Mouse (Mus musculus): ENCODE results near the gene Etl4. TPM values are rescaled to one million over a fixed set of nuclear protein-coding genes. Genes with fewer than 3 reads are reported as not detected.

Gene Etl4
- polyA plus RNA-seq, 1 experiment = not detected

- no peak overlapping the region for H3K4me3 ChIP-seq (replicated peaks)
- no peaks in the 10 kb centered on the region for H3K36me3 ChIP-seq (ENCODE audit: control insufficient read depth)
- H3K9me3 ChIP-seq (ENCODE audit: control insufficient read depth, low read length) = no peaks in the 10 kb centered on the region
- H3K27me3 ChIP-seq (ENCODE audit: control insufficient read depth) = no peaks in the 10 kb centered on the region
- no peak for TF ChIP-seq GATA1 (IDR thresholded peaks at IDR 0.05; ENCODE audit: low read length)
- no peak for TF ChIP-seq TAL1 (IDR thresholded peaks at IDR 0.05; ENCODE audit: low read length)
- no peaks in the 10 kb centered on the region for H3K4me1 ChIP-seq (ENCODE audit: control insufficient read depth)
These were observed 743.5 kb downstream of the Etl4 start for GRCm38 (mm10) chr2:20653116-20653515.

GRCm38 (mm10) chr2:20654058-20654457 lies 744.5 kb downstream of the Etl4 start:
- no peaks in the 10 kb centered on the region for H3K36me3 ChIP-seq (ENCODE audit: control insufficient read depth)
- TF ChIP-seq TAL1 (IDR thresholded peaks at IDR 0.05; ENCODE audit: low read length) (no peak), GATA1 (IDR thresholded peaks at IDR 0.05; ENCODE audit: low read length) (no peak)
- no peaks in the 10 kb centered on the region for H3K9me3 ChIP-seq (ENCODE audit: control insufficient read depth, low read length)
- H3K4me3 ChIP-seq (replicated peaks) = no peak overlapping the region
- no peaks in the 10 kb centered on the region for H3K27me3 ChIP-seq (ENCODE audit: control insufficient read depth)
- no peaks in the 10 kb centered on the region for H3K4me1 ChIP-seq (ENCODE audit: control insufficient read depth)

GRCm38 (mm10) chr2:20654598-20655340 lies 745.2 kb downstream of the Etl4 start:
- H3K4me1 ChIP-seq (ENCODE audit: control insufficient read depth) = no peaks in the 10 kb centered on the region
- H3K9me3 ChIP-seq (ENCODE audit: control insufficient read depth, low read length) = no peaks in the 10 kb centered on the region
- H3K4me3 ChIP-seq (replicated peaks) = no peak overlapping the region
- no peaks in the 10 kb centered on the region for H3K36me3 ChIP-seq (ENCODE audit: control insufficient read depth)
- TF ChIP-seq TAL1 (IDR thresholded peaks at IDR 0.05; ENCODE audit: low read length) = no peak
- TF ChIP-seq GATA1 (IDR thresholded peaks at IDR 0.05; ENCODE audit: low read length) = no peak
- H3K27me3 ChIP-seq (ENCODE audit: control insufficient read depth) = no peaks in the 10 kb centered on the region

- H3K4me3 ChIP-seq (replicated peaks) = no peak overlapping the region
- H3K36me3 ChIP-seq (ENCODE audit: control insufficient read depth) = no peaks in the 10 kb centered on the region
- no peaks in the 10 kb centered on the region for H3K9me3 ChIP-seq (ENCODE audit: control insufficient read depth, low read length)
- H3K4me1 ChIP-seq (ENCODE audit: control insufficient read depth) = no peaks in the 10 kb centered on the region
- no peak for TF ChIP-seq TAL1 (IDR thresholded peaks at IDR 0.05; ENCODE audit: low read length)
- TF ChIP-seq GATA1 (IDR thresholded peaks at IDR 0.05; ENCODE audit: low read length) = no peak
- H3K27me3 ChIP-seq (ENCODE audit: control insufficient read depth) = no peaks in the 10 kb centered on the region
These were observed 745.7 kb downstream of the Etl4 start for GRCm38 (mm10) chr2:20655341-20655612.

GRCm38 (mm10) chr2:20657856-20658255 lies 748.3 kb downstream of the Etl4 start:
- H3K4me1 ChIP-seq (ENCODE audit: control insufficient read depth) = no peaks in the 10 kb centered on the region
- TF ChIP-seq GATA1 (IDR thresholded peaks at IDR 0.05; ENCODE audit: low read length) (no peak), TAL1 (IDR thresholded peaks at IDR 0.05; ENCODE audit: low read length) (no peak)
- H3K9me3 ChIP-seq (ENCODE audit: control insufficient read depth, low read length) = no peaks in the 10 kb centered on the region
- H3K36me3 ChIP-seq (ENCODE audit: control insufficient read depth) = no peaks in the 10 kb centered on the region
- no peaks in the 10 kb centered on the region for H3K27me3 ChIP-seq (ENCODE audit: control insufficient read depth)
- H3K4me3 ChIP-seq (replicated peaks) = no peak overlapping the region

GRCm38 (mm10) chr2:20661841-20662240 lies 752.3 kb downstream of the Etl4 start:
- no peaks in the 10 kb centered on the region for H3K9me3 ChIP-seq (ENCODE audit: control insufficient read depth, low read length)
- no peaks in the 10 kb centered on the region for H3K4me1 ChIP-seq (ENCODE audit: control insufficient read depth)
- no peaks in the 10 kb centered on the region for H3K36me3 ChIP-seq (ENCODE audit: control insufficient read depth)
- no peaks in the 10 kb centered on the region for H3K27me3 ChIP-seq (ENCODE audit: control insufficient read depth)
- H3K4me3 ChIP-seq (replicated peaks) = no peak overlapping the region
- TF ChIP-seq TAL1 (IDR thresholded peaks at IDR 0.05; ENCODE audit: low read length) (no peak), GATA1 (IDR thresholded peaks at IDR 0.05; ENCODE audit: low read length) (no peak)

GRCm38 (mm10) chr2:20662696-20663095 lies 753.1 kb downstream of the Etl4 start:
- H3K9me3 ChIP-seq (ENCODE audit: control insufficient read depth, low read length) = no peaks in the 10 kb centered on the region
- H3K36me3 ChIP-seq (ENCODE audit: control insufficient read depth) = no peaks in the 10 kb centered on the region
- H3K4me3 ChIP-seq (replicated peaks) = no peak overlapping the region
- TF ChIP-seq GATA1 (IDR thresholded peaks at IDR 0.05; ENCODE audit: low read length) = no peak
- no peak for TF ChIP-seq TAL1 (IDR thresholded peaks at IDR 0.05; ENCODE audit: low read length)
- H3K27me3 ChIP-seq (ENCODE audit: control insufficient read depth) = no peaks in the 10 kb centered on the region
- no peaks in the 10 kb centered on the region for H3K4me1 ChIP-seq (ENCODE audit: control insufficient read depth)

GRCm38 (mm10) chr2:20665309-20665971 lies 755.9 kb downstream of the Etl4 start:
- Histone ChIP-seq H3K4me3 (replicated peaks) (no peak overlapping the region), H3K36me3 (ENCODE audit: control insufficient read depth) (no peaks in the 10 kb centered on the region), H3K27me3 (ENCODE audit: control insufficient read depth) (no peaks in the 10 kb centered on the region), H3K9me3 (ENCODE audit: control insufficient read depth, low read length) (no peaks in the 10 kb centered on the region), H3K4me1 (ENCODE audit: control insufficient read depth) (no peaks in the 10 kb centered on the region)
- TF ChIP-seq GATA1 (IDR thresholded peaks at IDR 0.05; ENCODE audit: low read length) (no peak), TAL1 (IDR thresholded peaks at IDR 0.05; ENCODE audit: low read length) (no peak)

- Histone ChIP-seq H3K27me3 (ENCODE audit: control insufficient read depth) (no peaks in the 10 kb centered on the region), H3K9me3 (ENCODE audit: control insufficient read depth, low read length) (no peaks in the 10 kb centered on the region), H3K4me1 (ENCODE audit: control insufficient read depth) (no peaks in the 10 kb centered on the region), H3K36me3 (ENCODE audit: control insufficient read depth) (no peaks in the 10 kb centered on the region), H3K4me3 (replicated peaks) (no peak overlapping the region)
- TF ChIP-seq GATA1 (IDR thresholded peaks at IDR 0.05; ENCODE audit: low read length) (no peak), TAL1 (IDR thresholded peaks at IDR 0.05; ENCODE audit: low read length) (no peak)
These were observed 756.5 kb downstream of the Etl4 start for GRCm38 (mm10) chr2:20666051-20666478.

All from erythroblast, embryonic 14.5 days (primary cell).